Mouse (Mus musculus) CH12.LX (cell line): ENCODE measurements around the gene Il2rb. TPM values are rescaled to one million over a fixed set of nuclear protein-coding genes. Genes with fewer than 3 reads are reported as not detected.

Source experiments
- DNase-seq: peaks from one replicate; pipeline ENCODE4 v3.0.0-alpha.2; 2013; ENCODE audit errors: extremely low read depth
- H3K27ac ChIP-seq: 2 replicates; pipeline ENCODE4 v1.5.1; 2012; ENCODE audit warnings: low read depth, mild to moderate bottlenecking, control low read depth, moderate library complexity; ENCODE audit not compliant: insufficient read depth
- H3K27me3 ChIP-seq: replicated peaks from 2 replicates; pipeline ENCODE3; 2012; ENCODE audit warnings: inconsistent platforms
- H3K36me3 ChIP-seq, 2 experiments: replicated peaks in 1 of 2; 2 replicates each; pipeline versions ENCODE3 to v1.6.1; 2012; ENCODE audit warnings: inconsistent platforms in 1 of 2, low read length in 1 of 2, mild to moderate bottlenecking in 1 of 2, mixed read lengths in 1 of 2, moderate library complexity in 1 of 2; ENCODE audit not compliant: control insufficient read depth in 1 of 2, insufficient read depth in 1 of 2
- H3K4me1 ChIP-seq, 2 experiments: 2 replicates each; pipeline ENCODE4 v1.6.1; 2012; ENCODE audit warnings: inconsistent platforms in 1 of 2, moderate library complexity in 1 of 2; ENCODE audit not compliant: insufficient read depth in 2 of 2, control insufficient read depth in 1 of 2
- H3K4me2 ChIP-seq: 2 replicates; pipeline ENCODE4 v1.6.1; 2012; ENCODE audit warnings: low read depth, mild to moderate bottlenecking, control low read depth; ENCODE audit not compliant: poor library complexity, insufficient read depth, severe bottlenecking
- H3K4me3 ChIP-seq, 3 experiments: fragments of 150-350 bp in 1 of 3; sonication (generic) in 1 of 3; replicated peaks in 1 of 3; 2 replicates each; pipeline versions ENCODE3 to v1.5.1; 2011 to 2012; ENCODE audit warnings: low read depth in 2 of 3, low read length in 2 of 3, mild to moderate bottlenecking in 2 of 3, moderate library complexity in 2 of 3, control low read depth in 1 of 3, improper control_type of control experiment in 1 of 3, inconsistent platforms in 1 of 3, mixed read lengths in 1 of 3; ENCODE audit not compliant: poor library complexity in 1 of 3
- H3K79me2 ChIP-seq: replicated peaks from 2 replicates; pipeline ENCODE4 v1.6.1; 2012; ENCODE audit warnings: mild to moderate bottlenecking, moderate library complexity; ENCODE audit not compliant: control insufficient read depth, poor library complexity, insufficient read depth, severe bottlenecking; ENCODE audit errors: extremely low read depth
- H3K9ac ChIP-seq: 2 replicates; pipeline ENCODE4 v1.6.1; 2012; ENCODE audit warnings: low read depth, mild to moderate bottlenecking, control low read depth, moderate library complexity; ENCODE audit not compliant: insufficient read depth
- H3K9me3 ChIP-seq: replicated peaks from 2 replicates; pipeline ENCODE3; 2012; ENCODE audit warnings: low read length, inconsistent platforms, mixed read lengths
- BHLHE40 ChIP-seq: IDR thresholded peaks from 2 replicates; pipeline ENCODE4 v1.6.1; 2011; ENCODE audit warnings: mild to moderate bottlenecking, low read depth, low read length, improper control_type of control experiment
- E2F4 ChIP-seq: IDR thresholded peaks from 2 replicates; pipeline ENCODE4 v1.6.1; 2011; ENCODE audit warnings: low read depth, low read length, improper control_type of control experiment; ENCODE audit not compliant: insufficient replicate concordance
- HCFC1 ChIP-seq: IDR thresholded peaks from 2 replicates; pipeline ENCODE4 v1.6.1; 2012; ENCODE audit warnings: low read depth, mild to moderate bottlenecking, inconsistent platforms, low read length, improper control_type of control experiment
- KAT2A ChIP-seq: IDR thresholded peaks from 2 replicates; pipeline ENCODE4 v1.6.1; 2012; ENCODE audit warnings: low read length, improper control_type of control experiment, inconsistent platforms; ENCODE audit not compliant: insufficient replicate concordance
- MAX ChIP-seq: IDR thresholded peaks from 2 replicates; pipeline ENCODE4 v1.6.1; 2011; ENCODE audit warnings: low read length, improper control_type of control experiment
- MAZ ChIP-seq: IDR thresholded peaks from 2 replicates; pipeline ENCODE4 v1.6.1; 2012; ENCODE audit warnings: low read depth, mild to moderate bottlenecking, inconsistent platforms, low read length, improper control_type of control experiment, moderate library complexity
- MEF2A ChIP-seq: IDR thresholded peaks from 2 replicates; pipeline ENCODE4 v1.6.1; 2014; ENCODE audit warnings: low read depth, mild to moderate bottlenecking, inconsistent platforms, low read length, improper control_type of control experiment, borderline replicate concordance
- NELFE ChIP-seq: IDR thresholded peaks from 2 replicates; pipeline ENCODE4 v1.6.1; 2011; ENCODE audit warnings: low read depth, low read length, improper control_type of control experiment
- POLR2A ChIP-seq: IDR thresholded peaks from 2 replicates; pipeline ENCODE4 v1.6.1; 2011; ENCODE audit warnings: low read depth, mild to moderate bottlenecking, improper control_type of control experiment, low read length
- POLR2AphosphoS2 ChIP-seq: IDR thresholded peaks from 2 replicates; pipeline ENCODE4 v1.6.1; 2011; ENCODE audit warnings: low read depth, low read length, improper control_type of control experiment
- TCF12 ChIP-seq: IDR thresholded peaks from 2 replicates; pipeline ENCODE4 v1.6.1; 2014; ENCODE audit warnings: low read depth, mild to moderate bottlenecking, inconsistent platforms, low read length, improper control_type of control experiment
- UBTF ChIP-seq: IDR thresholded peaks from 2 replicates; pipeline ENCODE4 v1.6.1; 2012; ENCODE audit warnings: low read depth, mild to moderate bottlenecking, inconsistent platforms, low read length, improper control_type of control experiment, moderate library complexity
- USF2 ChIP-seq: conservative IDR thresholded peaks from 2 replicates; pipeline ENCODE4 v1.6.1; 2011; ENCODE audit warnings: low read depth, low read length, improper control_type of control experiment
- ZC3H11A ChIP-seq: IDR thresholded peaks from 2 replicates; pipeline ENCODE4 v1.6.1; 2012; ENCODE audit warnings: low read depth, mild to moderate bottlenecking, inconsistent platforms, low read length, improper control_type of control experiment
- ZNF384 ChIP-seq: IDR thresholded peaks from 2 replicates; pipeline ENCODE4 v1.6.1; 2012; ENCODE audit warnings: low read depth, low read length, improper control_type of control experiment, inconsistent platforms
- dilution Hi-C: fragments of 300-500 bp; cut with MboI; formaldehyde crosslinking; loops from 2 replicates; pipeline ENCODE4 v1.14.3; 2020; ENCODE audit warnings: low sequenced_read_pairs; ENCODE audit not compliant: extremely low pct_unique_long_range_greater_than_20kb, extremely low pct_ligation_motif_present
- in situ Hi-C: fragments of 300-500 bp; cut with MboI; formaldehyde crosslinking; loops from 3 replicates; pipeline ENCODE4 v1.14.3; 2019; ENCODE audit warnings: low sequenced_read_pairs, low pct_ligation_motif_present, low pct_unique_long_range_greater_than_20kb, mixed read lengths
- polyA plus RNA-seq: library from polyadenylated mRNA; unstranded; fragments of >175 nt; gene quantifications from 2 replicates; pipeline ENCODE4 v1.2.1, GENCODE M21; 2012; ENCODE audit warnings: low read depth; ENCODE audit not compliant: insufficient read length
- total RNA-seq, 2 experiments: library from RNA; depleted of rRNA; stranded (reverse); fragments of 300-350 nt in 1 of 2; fragments of >200 nt in 1 of 2; gene quantifications; 2 replicates each; pipeline ENCODE4 v1.2.3; 2012 to 2014

Il2rb gene
- total and polyA plus RNA-seq, 3 experiments = 31.2 to 60.0 (median 32.1) TPM

GRCm38 (mm10) chr15:78504816-78505215 lies 9.7 kb upstream of the Il2rb start:
- Histone ChIP-seq H3K79me2 (no peaks in the 10 kb centered on the region), H3K27ac (no peak overlapping the region), H3K9ac (no peak overlapping the region), H3K4me1 (peaks cover 2 to 20% of the 10 kb centered on the region in 2 experiments; a peak in 3 of 4 replicates), H3K9me3 (peaks cover 20% of the 10 kb centered on the region), H3K4me3 (no peak overlapping the region), H3K4me2 (no peak overlapping the region), H3K36me3 (peaks cover 0 to 3% of the 10 kb centered on the region in 2 experiments), H3K27me3 (no peaks in the 10 kb centered on the region)
- in situ Hi-C loops = no loop called here
- no peak for TF ChIP-seq BHLHE40
- no peak for TF ChIP-seq MAX
- no peak for TF ChIP-seq USF2
- no peak for DNase-seq
- dilution Hi-C loops = no loop called here

- no peak overlapping the region for H3K4me2 ChIP-seq
- peaks cover 0 to 12% of the 10 kb centered on the region in 2 experiments; a peak in 2 of 4 replicates for H3K4me1 ChIP-seq
- H3K36me3 ChIP-seq = peaks cover 0 to 3% of the 10 kb centered on the region in 2 experiments
- H3K9me3 ChIP-seq = peaks cover 20% of the 10 kb centered on the region
- no peak for TF ChIP-seq POLR2AphosphoS2
- no peak for TF ChIP-seq UBTF
- no peak for TF ChIP-seq ZNF384
- TF ChIP-seq POLR2A = no peak
- TF ChIP-seq MAX = no peak
- no peak for TF ChIP-seq MEF2A
- TF ChIP-seq, all 38 proteins: peak for 0
- Histone ChIP-seq H3K9ac (no peak overlapping the region), H3K27me3 (no peaks in the 10 kb centered on the region), H3K27ac (no peak overlapping the region), H3K4me3 (no peak overlapping the region), H3K79me2 (no peaks in the 10 kb centered on the region)
- dilution Hi-C loops (no loop called here), in situ Hi-C loops (no loop called here)
- no peak for DNase-seq
Observed at GRCm38 (mm10) chr15:78504013-78504412, 8.9 kb upstream of the Il2rb start.

- Histone ChIP-seq H3K27ac (no peak overlapping the region), H3K9ac (no peak overlapping the region), H3K27me3 (no peaks in the 10 kb centered on the region), H3K4me3 (no peak overlapping the region), H3K4me2 (no peak overlapping the region), H3K9me3 (peaks cover 20% of the 10 kb centered on the region), H3K4me1 (peaks cover 0 to 4% of the 10 kb centered on the region in 2 experiments; a peak in 2 of 4 replicates), H3K79me2 (no peaks in the 10 kb centered on the region), H3K36me3 (peaks cover 0 to 3% of the 10 kb centered on the region in 2 experiments)
- no peak for TF ChIP-seq TCF12
- no peak for TF ChIP-seq NELFE
- no peak for TF ChIP-seq POLR2A
- TF ChIP-seq ZC3H11A = no peak
- TF ChIP-seq KAT2A = no peak
- no peak for TF ChIP-seq MEF2A
- no peak for TF ChIP-seq HCFC1
- no peak for TF ChIP-seq MAZ
- TF ChIP-seq E2F4 = no peak
- TF ChIP-seq MAX = no peak
- dilution Hi-C loops (no loop called here), in situ Hi-C loops (no loop called here)
- DNase-seq = no peak
Observed at GRCm38 (mm10) chr15:78502437-78503132, 7.5 kb upstream of the Il2rb start.
